Mouse (Mus musculus) stomach, postnatal 0 days (tissue): ENCODE measurements at regions not wholly inside any gene's neighbourhood (a gene's known extent, or its start where the extent isn't known, plus 50 kb on each side); places are given as distances from the start of the nearest gene placed in this dataset.

Experiments used
- CTCF ChIP-seq: IDR thresholded peaks from 2 replicates; pipeline ENCODE4 v1.5.1; 2016; ENCODE audit warnings: antibody characterized with exemption, low read depth, mild to moderate bottlenecking, moderate library complexity
- EP300 ChIP-seq: optimal IDR thresholded peaks from 2 replicates; pipeline ENCODE3; 2016; ENCODE audit warnings: antibody characterized with exemption

DNA sequence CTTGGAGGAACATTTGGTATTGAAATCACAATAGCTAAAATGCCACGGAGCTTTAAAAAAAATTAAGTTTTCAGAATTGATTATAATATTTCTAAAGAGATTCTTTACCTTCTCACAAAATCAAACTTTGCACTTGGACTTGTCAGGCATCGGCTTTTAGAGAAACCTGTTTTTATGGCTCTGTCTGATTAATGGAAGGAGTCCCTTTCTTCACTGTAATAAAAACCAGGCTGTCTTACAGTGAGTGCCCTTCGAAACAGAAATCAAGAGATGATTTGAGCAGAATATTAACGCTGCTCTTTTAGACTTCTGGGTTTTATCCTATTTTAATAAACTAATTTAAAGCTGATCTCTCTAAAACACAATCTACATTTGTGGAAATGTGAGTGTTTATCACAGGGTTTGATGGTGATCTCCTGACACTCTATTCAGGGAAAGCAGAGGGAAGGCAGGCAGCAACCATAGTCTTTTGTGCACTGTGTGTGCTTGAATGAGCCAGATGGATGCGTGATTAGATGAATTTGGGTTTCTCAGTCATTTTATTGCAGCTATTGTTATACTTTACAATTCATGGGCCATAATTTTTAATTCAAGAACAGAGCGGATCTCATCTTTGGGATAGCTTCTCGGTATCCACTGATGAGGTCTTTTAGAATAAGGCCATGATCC, 579.2 kb upstream of the Nrp1 start:
- TF ChIP-seq EP300 = no peak
- TF ChIP-seq CTCF = no peak
